Mouse (Mus musculus) liver, postnatal 0 days (tissue): ENCODE results near the gene Olfr1378.

Experiments used
- CTCF ChIP-seq: sonication (generic); IDR thresholded peaks from 2 replicates; pipeline ENCODE4 v1.5.1; 2016; ENCODE audit warnings: antibody characterized with exemption, low read depth
- EP300 ChIP-seq: IDR thresholded peaks from 2 replicates; pipeline ENCODE4 v1.6.1; 2016; ENCODE audit warnings: antibody characterized with exemption, low read depth, mild to moderate bottlenecking

DNA sequence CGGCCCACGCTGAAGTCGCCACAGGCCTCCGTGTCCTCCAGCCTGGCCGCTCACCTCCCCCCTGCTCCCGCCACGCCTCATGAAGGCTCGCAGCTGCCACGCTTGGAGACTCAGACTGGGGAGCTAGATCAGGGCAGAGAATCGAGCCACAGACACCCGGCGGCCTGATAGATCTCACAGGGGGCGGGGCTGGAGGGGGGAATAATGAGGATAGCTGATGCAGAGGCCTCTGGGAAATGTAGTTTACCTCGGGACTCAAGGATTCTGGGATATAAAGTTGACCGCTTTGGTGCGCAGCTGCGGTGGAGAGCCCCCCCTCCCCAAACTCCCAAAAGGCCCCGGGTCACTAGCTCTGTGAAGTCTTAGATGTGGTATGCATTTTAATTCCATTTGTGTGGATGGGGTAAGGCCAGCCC is 34.9 kb upstream of the Olfr1378 start, which contains the start of gene Zfp354b:
- TF ChIP-seq EP300 = no peak
- TF ChIP-seq CTCF = no peak
